Mouse (Mus musculus): ENCODE measurements around the gene Siglece. TPM values are rescaled to one million over a fixed set of nuclear protein-coding genes. Genes with fewer than 3 reads are reported as not detected.
"Not testable (repeated sequence)": the region's sequence is repeated elsewhere in the genome, so short reads cannot be mapped to it uniquely, and the experiment has no call there.

Siglece gene
- polyA plus RNA-seq, 1 experiment from 2014 or later, result 0.42 TPM

GRCm38 (mm10) chr7:43671064-43671808 lies 11.3 kb upstream of the Siglece start:
- H3K4me3 ChIP-seq (ENCODE audit: low read depth, low read length), result peak overlapping the region; percentile 73
- WGBS, result 68% methylated on average over 11 of the region's 11 CpGs
- H3K9ac ChIP-seq (ENCODE audit: low read length), result peak overlapping the region; percentile 43; the same call in 1 of the 2 replicates
- no peak overlapping the region for H3K27ac ChIP-seq (ENCODE audit: low read depth, low read length)
- H3K9me3 ChIP-seq (replicated peaks; ENCODE audit: control insufficient read depth, low read length), result no peaks in the 10 kb centered on the region
- peaks cover 3% of the 10 kb centered on the region; the same call in 1 of the 2 replicates for H3K4me1 ChIP-seq (ENCODE audit: control insufficient read depth, insufficient read depth, low read length)
- H3K27me3 ChIP-seq (replicated peaks; ENCODE audit: control insufficient read depth, insufficient read depth, low read length), result no peaks in the 10 kb centered on the region
- H3K4me2 ChIP-seq (ENCODE audit: low read length), result peak overlapping the region; percentile 70
- DNase-seq (ENCODE audit: low spot score), result no peak
- H3K36me3 ChIP-seq (ENCODE audit: control insufficient read depth, insufficient read depth, low read length), result peaks cover 15% of the 10 kb centered on the region
- ATAC-seq, result peak; percentile 50

- Histone ChIP-seq H3K4me1 (ENCODE audit: control insufficient read depth, insufficient read depth, low read length) (peaks cover 3% of the 10 kb centered on the region; the same call in 1 of the 2 replicates), H3K4me2 (ENCODE audit: low read length) (no peak overlapping the region), H3K27me3 (replicated peaks; ENCODE audit: control insufficient read depth, insufficient read depth, low read length) (no peaks in the 10 kb centered on the region), H3K27ac (ENCODE audit: low read depth, low read length) (no peak overlapping the region), H3K9ac (ENCODE audit: low read length) (no peak overlapping the region), H3K36me3 (ENCODE audit: control insufficient read depth, insufficient read depth, low read length) (no peaks in the 10 kb centered on the region), H3K9me3 (replicated peaks; ENCODE audit: control insufficient read depth, low read length) (no peaks in the 10 kb centered on the region), H3K4me3 (ENCODE audit: low read depth, low read length) (no peak overlapping the region)
- DNase-seq (ENCODE audit: low spot score) (peak; percentile 13), ATAC-seq (no peak)
- WGBS, result 14% methylated on average over 3 of the region's 3 CpGs
Measured at GRCm38 (mm10) chr7:43668582-43668981, 8.6 kb upstream of the Siglece start.

GRCm38 (mm10) chr7:43667221-43667620 lies 7.3 kb upstream of the Siglece start:
- H3K27me3 ChIP-seq (replicated peaks; ENCODE audit: control insufficient read depth, insufficient read depth, low read length); H3K4me1 ChIP-seq (ENCODE audit: control insufficient read depth, insufficient read depth, low read length); H3K9ac ChIP-seq (ENCODE audit: low read length); ATAC-seq; H3K9me3 ChIP-seq (replicated peaks; ENCODE audit: control insufficient read depth, low read length); H3K36me3 ChIP-seq (ENCODE audit: control insufficient read depth, insufficient read depth, low read length); DNase-seq (ENCODE audit: low spot score); H3K27ac ChIP-seq (ENCODE audit: low read depth, low read length); H3K4me2 ChIP-seq (ENCODE audit: low read length); H3K4me3 ChIP-seq (ENCODE audit: low read depth, low read length): not testable (repeated sequence)
- WGBS, result 90% methylated on average over 4 of the region's 4 CpGs

GRCm38 (mm10) chr7:43662804-43663203 lies 2.8 kb upstream of the Siglece start:
- WGBS, result 83% methylated on average over 1 of the region's 1 CpGs
- no peaks in the 10 kb centered on the region for H3K27me3 ChIP-seq (replicated peaks; ENCODE audit: control insufficient read depth, insufficient read depth, low read length)
- no peak overlapping the region for H3K27ac ChIP-seq (ENCODE audit: low read depth, low read length)
- H3K4me1 ChIP-seq (ENCODE audit: control insufficient read depth, insufficient read depth, low read length), result no peaks in the 10 kb centered on the region
- no peak for DNase-seq (ENCODE audit: low spot score)
- H3K9me3 ChIP-seq (replicated peaks; ENCODE audit: control insufficient read depth, low read length), result no peaks in the 10 kb centered on the region
- no peaks in the 10 kb centered on the region for H3K36me3 ChIP-seq (ENCODE audit: control insufficient read depth, insufficient read depth, low read length)
- ATAC-seq, result no peak
- H3K4me3 ChIP-seq (ENCODE audit: low read depth, low read length), result no peak overlapping the region
- H3K4me2 ChIP-seq (ENCODE audit: low read length), result no peak overlapping the region
- H3K9ac ChIP-seq (ENCODE audit: low read length), result no peak overlapping the region

- WGBS, result 86% methylated on average over 6 of the region's 6 CpGs
- Histone ChIP-seq H3K9me3 (replicated peaks; ENCODE audit: control insufficient read depth, low read length) (no peaks in the 10 kb centered on the region), H3K27me3 (replicated peaks; ENCODE audit: control insufficient read depth, insufficient read depth, low read length) (no peaks in the 10 kb centered on the region), H3K9ac (ENCODE audit: low read length) (no peak overlapping the region), H3K36me3 (ENCODE audit: control insufficient read depth, insufficient read depth, low read length) (no peaks in the 10 kb centered on the region), H3K27ac (ENCODE audit: low read depth, low read length) (no peak overlapping the region), H3K4me3 (ENCODE audit: low read depth, low read length) (no peak overlapping the region), H3K4me2 (ENCODE audit: low read length) (no peak overlapping the region), H3K4me1 (ENCODE audit: control insufficient read depth, insufficient read depth, low read length) (no peaks in the 10 kb centered on the region)
- ATAC-seq, result no peak
- no peak for DNase-seq (ENCODE audit: low spot score)
Measured at GRCm38 (mm10) chr7:43656232-43656631, 3.7 kb downstream of the Siglece start.

- 81% methylated on average over 3 of the region's 3 CpGs for WGBS
- no peak for DNase-seq (ENCODE audit: low spot score)
- Histone ChIP-seq H3K27me3 (replicated peaks; ENCODE audit: control insufficient read depth, insufficient read depth, low read length) (no peaks in the 10 kb centered on the region), H3K4me3 (ENCODE audit: low read depth, low read length) (no peak overlapping the region), H3K36me3 (ENCODE audit: control insufficient read depth, insufficient read depth, low read length) (no peaks in the 10 kb centered on the region), H3K27ac (ENCODE audit: low read depth, low read length) (no peak overlapping the region), H3K4me1 (ENCODE audit: control insufficient read depth, insufficient read depth, low read length) (no peaks in the 10 kb centered on the region), H3K4me2 (ENCODE audit: low read length) (no peak overlapping the region), H3K9me3 (replicated peaks; ENCODE audit: control insufficient read depth, low read length) (no peaks in the 10 kb centered on the region), H3K9ac (ENCODE audit: low read length) (no peak overlapping the region)
- no peak for ATAC-seq
Measured at GRCm38 (mm10) chr7:43654519-43654918, 5.4 kb downstream of the Siglece start.

GRCm38 (mm10) chr7:43652683-43653082 lies 7.3 kb downstream of the Siglece start:
- no peaks in the 10 kb centered on the region for H3K4me1 ChIP-seq (ENCODE audit: control insufficient read depth, insufficient read depth, low read length)
- H3K4me2 ChIP-seq (ENCODE audit: low read length), result no peak overlapping the region
- H3K9ac ChIP-seq (ENCODE audit: low read length), result no peak overlapping the region
- H3K27me3 ChIP-seq (replicated peaks; ENCODE audit: control insufficient read depth, insufficient read depth, low read length), result no peaks in the 10 kb centered on the region
- no peak for ATAC-seq
- H3K27ac ChIP-seq (ENCODE audit: low read depth, low read length), result no peak overlapping the region
- WGBS, result 84% methylated on average over 6 of the region's 6 CpGs
- no peaks in the 10 kb centered on the region for H3K36me3 ChIP-seq (ENCODE audit: control insufficient read depth, insufficient read depth, low read length)
- DNase-seq (ENCODE audit: low spot score), result no peak
- no peak overlapping the region for H3K4me3 ChIP-seq (ENCODE audit: low read depth, low read length)
- H3K9me3 ChIP-seq (replicated peaks; ENCODE audit: control insufficient read depth, low read length), result no peaks in the 10 kb centered on the region

- H3K4me1 ChIP-seq (ENCODE audit: control insufficient read depth, insufficient read depth, low read length), result no peaks in the 10 kb centered on the region
- H3K4me3 ChIP-seq (ENCODE audit: low read depth, low read length), result no peak overlapping the region
- DNase-seq (ENCODE audit: low spot score) (no peak), ATAC-seq (no peak)
- no peaks in the 10 kb centered on the region for H3K9me3 ChIP-seq (replicated peaks; ENCODE audit: control insufficient read depth, low read length)
- no peak overlapping the region for H3K9ac ChIP-seq (ENCODE audit: low read length)
- H3K27me3 ChIP-seq (replicated peaks; ENCODE audit: control insufficient read depth, insufficient read depth, low read length), result no peaks in the 10 kb centered on the region
- H3K4me2 ChIP-seq (ENCODE audit: low read length), result no peak overlapping the region
- H3K36me3 ChIP-seq (ENCODE audit: control insufficient read depth, insufficient read depth, low read length), result no peaks in the 10 kb centered on the region
- WGBS, result 87% methylated on average over 17 of the region's 17 CpGs
- H3K27ac ChIP-seq (ENCODE audit: low read depth, low read length), result no peak overlapping the region
Measured at GRCm38 (mm10) chr7:43643046-43643652, 16.8 kb downstream of the Siglece start.

- Histone ChIP-seq H3K27me3 (replicated peaks; ENCODE audit: control insufficient read depth, insufficient read depth, low read length) (no peaks in the 10 kb centered on the region), H3K4me1 (ENCODE audit: control insufficient read depth, insufficient read depth, low read length) (no peaks in the 10 kb centered on the region)
Measured at GRCm38 (mm10) chr7:43642587-43642986, 17.4 kb downstream of the Siglece start.

More at GRCm38 (mm10) chr7:43642587-43642986, 17.4 kb downstream of the Siglece start:
- H3K4me3 ChIP-seq (ENCODE audit: low read depth, low read length), result no peak overlapping the region
- H3K9ac ChIP-seq (ENCODE audit: low read length), result no peak overlapping the region
- H3K4me2 ChIP-seq (ENCODE audit: low read length), result no peak overlapping the region
- DNase-seq (ENCODE audit: low spot score) (no peak), ATAC-seq (no peak)
- H3K9me3 ChIP-seq (replicated peaks; ENCODE audit: control insufficient read depth, low read length), result no peaks in the 10 kb centered on the region
- H3K36me3 ChIP-seq (ENCODE audit: control insufficient read depth, insufficient read depth, low read length), result no peaks in the 10 kb centered on the region
- no peak overlapping the region for H3K27ac ChIP-seq (ENCODE audit: low read depth, low read length)
- 81% methylated on average over 5 of the region's 5 CpGs for WGBS
